Mouse (Mus musculus): ENCODE measurements around the gene Cenpn. TPM values are rescaled to one million over a fixed set of nuclear protein-coding genes. Genes with fewer than 3 reads are reported as not detected.

The Cenpn gene
- polyA plus RNA-seq (2012; rRNA removed): 5.6 TPM in 2 replicates

GRCm38 (mm10) chr8:116921337-116922059 lies at the start of gene Cenpn, which contains the start of gene Cmc2:
Cenpn (plus strand) TSS chr8:116921730.
Cmc2 (minus strand) TSS chr8:116921455.
- WGBS: under 1% methylated on average over 57 of the region's 57 CpGs
- DNase-seq (ENCODE audit: low read depth, low spot score): peak; percentile 88

- WGBS: 44% methylated on average over 2 of the region's 2 CpGs
- DNase-seq (ENCODE audit: low read depth, low spot score): no peak
Observed at GRCm38 (mm10) chr8:116872761-116873342, 48.7 kb upstream of the Cenpn start.

DNA sequence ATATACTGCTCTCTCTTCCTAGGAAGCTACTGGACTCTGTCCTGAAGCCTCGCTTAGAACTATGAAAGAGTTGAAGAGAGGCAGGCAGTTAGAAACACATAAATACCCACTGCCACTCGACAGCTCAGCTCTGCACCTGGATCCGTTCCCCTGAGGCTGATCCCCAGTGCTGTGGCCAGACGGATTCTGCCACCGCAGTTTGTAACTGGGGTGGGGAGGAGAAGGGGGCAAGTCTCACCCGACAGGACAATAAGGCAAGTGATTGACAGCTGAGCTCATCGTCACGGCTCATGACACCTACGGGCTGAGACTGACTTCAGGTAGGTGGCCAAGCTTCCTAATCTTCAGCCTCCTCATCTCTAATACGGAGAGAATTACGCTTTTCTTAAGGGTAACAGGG lies 47.9 kb upstream of the Cenpn start:
- 54% methylated on average over 11 of the region's 11 CpGs for WGBS
- DNase-seq (ENCODE audit: low read depth, low spot score): no peak

DNA sequence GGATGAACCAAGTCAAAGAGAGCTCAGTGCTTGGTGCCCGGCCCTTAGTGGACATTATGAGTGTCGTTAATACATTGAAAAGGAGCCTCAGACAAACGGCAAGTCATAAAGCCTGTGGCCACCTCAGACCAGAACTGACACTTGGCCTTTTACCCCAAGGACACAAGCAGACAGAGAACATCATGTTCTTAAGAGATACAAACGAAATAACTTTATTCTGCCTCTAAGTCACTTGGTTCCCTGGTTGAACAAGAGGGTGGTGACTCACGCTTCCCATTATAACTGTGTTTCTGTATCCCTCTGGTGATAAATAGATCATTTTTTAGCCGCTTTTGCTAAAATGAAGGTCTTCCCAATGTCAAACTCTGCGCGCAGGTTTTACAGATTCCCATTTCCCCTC lies 47.5 kb upstream of the Cenpn start:
- WGBS: 70% methylated on average over 8 of the region's 8 CpGs
- DNase-seq (ENCODE audit: low read depth, low spot score): no peak

- DNase-seq (ENCODE audit: low read depth, low spot score): no peak
- WGBS: 66% methylated on average over 17 of the region's 17 CpGs
Observed at GRCm38 (mm10) chr8:116875798-116876450, 45.6 kb upstream of the Cenpn start.

DNA sequence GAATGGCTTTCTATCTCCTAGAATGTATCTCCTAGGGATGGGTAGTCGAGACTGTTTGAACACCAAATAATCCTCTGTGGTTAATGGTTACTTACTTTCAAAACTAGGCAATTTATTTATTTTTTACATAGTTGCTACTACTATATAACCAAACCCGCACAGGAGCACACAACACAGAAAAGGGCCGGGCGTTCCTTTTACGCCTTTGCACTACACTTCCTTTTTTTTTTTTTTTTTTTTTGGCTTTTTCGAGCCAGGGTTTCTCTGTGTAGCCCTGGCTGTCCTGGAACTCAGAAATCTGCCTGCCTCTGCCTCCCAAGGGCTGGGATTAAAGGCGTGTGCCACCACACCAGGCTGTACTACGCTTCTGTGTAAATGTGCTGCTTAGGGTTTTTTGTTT lies 40.1 kb upstream of the Cenpn start:
- no peak for DNase-seq (ENCODE audit: low read depth, low spot score)
- 67% methylated on average over 8 of the region's 8 CpGs for WGBS

DNA sequence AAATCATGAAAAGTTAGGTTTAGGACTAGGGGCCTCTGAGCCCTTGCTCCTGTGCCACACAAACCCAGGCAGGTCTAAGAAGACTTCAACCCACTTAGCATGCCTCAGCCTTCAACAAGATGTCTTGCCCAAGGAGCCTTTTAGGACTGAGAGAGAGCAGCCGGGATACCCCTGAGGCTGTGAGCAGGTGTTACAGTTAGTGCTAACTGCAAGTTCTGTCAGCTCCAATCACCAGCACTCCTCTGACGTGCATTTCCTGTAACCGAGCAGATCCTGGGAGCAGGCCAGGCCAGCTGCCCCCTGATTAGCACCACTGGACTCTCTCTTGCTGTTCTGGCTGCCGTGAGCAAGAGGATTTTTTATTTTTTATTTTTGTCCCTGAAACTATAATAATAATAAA lies 33.7 kb upstream of the Cenpn start:
- WGBS: 82% methylated on average over 4 of the region's 4 CpGs
- DNase-seq (ENCODE audit: low read depth, low spot score): no peak

DNA sequence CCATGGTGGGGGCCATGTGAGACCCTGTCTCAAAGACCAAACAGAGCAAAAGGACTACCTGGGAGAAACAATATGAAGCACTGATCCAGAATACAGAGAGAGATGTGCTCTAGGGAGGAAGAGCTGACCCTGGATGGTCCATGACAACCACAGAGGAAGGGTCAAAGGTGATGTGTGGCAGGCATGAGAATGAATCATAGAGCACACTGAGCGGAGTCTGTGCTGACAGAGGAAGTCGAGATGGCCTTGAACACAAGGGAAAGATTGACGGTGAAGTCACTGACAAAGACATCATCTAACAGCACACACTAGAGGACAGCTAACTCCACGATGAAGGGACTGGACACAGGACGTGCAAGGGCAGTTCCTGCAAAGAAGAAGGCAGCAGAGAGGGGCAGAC lies 30.1 kb upstream of the Cenpn start:
- DNase-seq (ENCODE audit: low read depth, low spot score): no peak
- 87% methylated on average over 5 of the region's 5 CpGs for WGBS

DNA sequence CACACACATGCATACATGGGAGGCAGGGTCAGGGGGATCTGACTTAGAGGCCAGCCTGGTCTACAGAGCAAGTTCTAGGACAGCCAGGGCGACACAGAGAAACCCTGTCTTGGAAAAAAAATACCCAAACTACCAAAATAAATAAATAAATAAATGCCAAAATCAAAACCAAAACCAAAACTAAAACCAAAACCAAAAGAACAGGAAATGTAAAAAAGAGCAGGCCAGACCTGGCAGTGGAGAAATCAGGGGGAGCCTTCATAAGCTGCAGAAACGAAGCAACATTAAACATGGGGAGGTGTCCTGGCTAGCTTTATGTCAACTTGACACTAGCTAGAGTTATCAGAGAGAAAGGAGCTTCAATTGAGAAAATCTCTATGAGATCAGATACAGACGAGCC lies 29.4 kb upstream of the Cenpn start:
- WGBS: 79% methylated on average over 3 of the region's 3 CpGs
- no peak for DNase-seq (ENCODE audit: low read depth, low spot score)

- WGBS: 65% methylated on average over 9 of the region's 9 CpGs
- no peak for DNase-seq (ENCODE audit: low read depth, low spot score)
Observed at GRCm38 (mm10) chr8:116892636-116893035, 28.9 kb upstream of the Cenpn start.

- 80% methylated on average over 11 of the region's 11 CpGs for WGBS
- DNase-seq (ENCODE audit: low read depth, low spot score): no peak
Observed at GRCm38 (mm10) chr8:116893938-116894337, 27.6 kb upstream of the Cenpn start.

GRCm38 (mm10) chr8:116895521-116895920 lies 26.0 kb upstream of the Cenpn start:
- DNase-seq (ENCODE audit: low read depth, low spot score): no peak
- WGBS: 94% methylated on average over 6 of the region's 6 CpGs

DNA sequence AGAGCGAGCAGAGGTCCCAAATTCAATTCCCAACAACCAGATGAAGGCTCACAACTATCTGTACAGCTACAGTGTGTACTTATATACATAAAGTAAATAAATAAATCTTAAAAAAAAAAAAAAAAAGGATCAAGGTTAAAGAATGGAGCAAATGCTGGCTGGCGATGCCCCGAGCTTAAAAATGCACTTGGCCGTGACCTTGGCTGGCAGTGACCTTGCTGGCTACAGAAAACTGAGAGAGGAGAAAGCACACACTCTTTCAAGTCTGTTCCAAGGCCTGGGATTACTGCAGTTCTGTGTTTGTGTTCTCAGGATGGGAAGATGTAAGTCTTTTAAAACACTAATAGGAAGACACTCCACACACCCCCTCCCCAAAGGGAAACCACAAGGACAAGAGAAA lies 16.8 kb upstream of the Cenpn start:
- DNase-seq (ENCODE audit: low read depth, low spot score): no peak
- 93% methylated on average over 4 of the region's 4 CpGs for WGBS

GRCm38 (mm10) chr8:116905252-116905651 lies 16.3 kb upstream of the Cenpn start:
- DNase-seq (ENCODE audit: low read depth, low spot score): no peak
- 90% methylated on average over 4 of the region's 4 CpGs for WGBS

- DNase-seq (ENCODE audit: low read depth, low spot score): no peak
- WGBS: 94% methylated on average over 4 of the region's 4 CpGs
Observed at GRCm38 (mm10) chr8:116905836-116906235, 15.7 kb upstream of the Cenpn start.

DNA sequence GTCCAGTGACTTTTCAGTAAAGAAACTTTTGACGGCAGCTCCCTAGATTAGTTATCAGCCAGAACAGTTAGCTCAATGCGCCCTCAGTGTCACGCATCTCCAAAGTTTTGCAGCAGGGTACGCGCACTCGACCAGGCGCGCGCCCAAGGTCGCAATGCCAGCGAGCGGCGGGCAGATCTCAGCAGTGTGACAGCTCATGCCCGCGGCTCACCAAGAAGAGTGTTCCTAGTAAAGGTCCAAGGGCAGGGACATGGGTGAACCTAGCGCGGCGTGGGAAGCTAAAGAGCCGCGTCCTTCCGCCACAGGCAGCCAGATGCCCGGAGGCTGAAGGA lies 559 bp upstream of the Cenpn start:
- WGBS: under 1% methylated on average over 22 of the region's 22 CpGs
- no peak for DNase-seq (ENCODE audit: low read depth, low spot score)

GRCm38 (mm10) chr8:116922060-116922757 lies 679 bp downstream of the Cenpn start:
- 18% methylated on average over 17 of the region's 17 CpGs for WGBS
- no peak for DNase-seq (ENCODE audit: low read depth, low spot score)

DNA sequence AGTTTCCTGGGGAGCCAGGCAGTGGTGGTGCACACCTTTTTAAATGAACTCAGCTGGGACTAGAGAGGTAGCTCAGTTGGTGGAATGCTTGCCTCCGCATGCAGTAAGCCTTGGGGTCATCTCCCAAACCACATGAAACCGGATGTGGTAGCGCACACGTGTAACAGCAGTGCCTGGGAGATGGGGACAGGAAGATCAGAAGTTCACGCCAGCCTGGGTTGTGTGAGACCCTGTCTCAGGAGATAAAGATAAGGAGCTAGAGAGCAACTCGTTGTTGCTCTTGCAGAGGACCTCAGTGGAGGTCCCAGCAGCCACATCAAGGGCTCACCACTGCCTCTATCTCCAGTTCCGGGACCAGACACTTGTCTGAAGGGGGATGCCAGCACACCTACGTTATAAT lies 2.0 kb downstream of the Cenpn start:
- DNase-seq (ENCODE audit: low read depth, low spot score): no peak
- WGBS: 90% methylated on average over 8 of the region's 8 CpGs

DNA sequence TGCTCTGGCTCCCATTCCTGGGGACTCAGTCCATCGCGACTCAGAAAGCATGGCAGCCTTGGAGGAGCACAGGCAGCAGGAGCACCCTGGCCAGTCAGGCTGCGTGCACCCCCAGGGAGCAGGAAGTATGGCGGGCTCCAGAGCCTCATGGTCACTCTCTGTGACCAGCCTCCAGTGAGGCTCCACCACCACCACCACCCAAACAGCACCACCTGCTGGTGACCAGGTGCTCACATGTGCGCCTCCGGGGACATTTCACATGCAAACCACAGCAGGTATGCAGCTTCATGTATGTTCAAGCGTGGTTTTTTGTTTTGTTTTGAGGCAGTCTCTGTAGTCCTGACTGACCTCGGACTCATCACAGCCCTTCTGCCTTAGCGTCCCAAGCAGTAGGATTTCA lies 6.3 kb downstream of the Cenpn start:
- DNase-seq (ENCODE audit: low read depth, low spot score): no peak
- WGBS: 83% methylated on average over 9 of the region's 9 CpGs

GRCm38 (mm10) chr8:116928588-116928987 lies 7.1 kb downstream of the Cenpn start:
- DNase-seq (ENCODE audit: low read depth, low spot score): no peak
- WGBS: 86% methylated on average over 5 of the region's 5 CpGs

DNA sequence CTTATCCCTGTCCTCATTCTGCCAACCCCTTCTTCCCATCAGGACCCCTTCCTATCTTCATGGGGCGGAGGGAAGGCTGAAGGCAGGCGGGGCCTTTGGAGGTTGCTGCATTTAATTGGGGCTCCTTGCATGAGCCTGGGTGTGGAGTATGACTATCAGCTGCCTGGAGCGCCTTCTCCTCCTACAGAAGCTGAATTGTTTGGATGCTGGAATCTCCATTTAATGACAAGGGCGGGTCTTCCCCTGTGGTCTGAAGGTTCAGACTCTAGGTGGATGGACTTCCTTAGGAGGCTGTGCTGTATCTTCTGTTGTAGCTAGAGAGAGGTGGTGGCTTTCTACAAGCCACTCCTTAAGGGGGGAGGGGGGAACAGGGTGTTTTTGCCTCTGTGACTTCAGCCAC lies 13.4 kb downstream of the Cenpn start:
- WGBS: 89% methylated on average over 4 of the region's 4 CpGs
- no peak for DNase-seq (ENCODE audit: low read depth, low spot score)

Measured in large intestine, adult 2 months (tissue).